Mouse (Mus musculus) spleen, postnatal 14 days (tissue): ENCODE measurements around the gene Olfr156.
A peak's percentile ranks its signal among the peaks of the same experiment; 100 is the strongest.
"Not testable (repeated sequence)": the region's sequence is repeated elsewhere in the genome, so short reads cannot be mapped to it uniquely, and the experiment has no call there.

Experiments used
- DNase-seq, 2 experiments: peaks; one replicate each; pipeline ENCODE4 v3.0.0; 2021 to 2022; ENCODE audit warnings: low spot score in 2 of 2

The Olfr156 gene

DNA sequence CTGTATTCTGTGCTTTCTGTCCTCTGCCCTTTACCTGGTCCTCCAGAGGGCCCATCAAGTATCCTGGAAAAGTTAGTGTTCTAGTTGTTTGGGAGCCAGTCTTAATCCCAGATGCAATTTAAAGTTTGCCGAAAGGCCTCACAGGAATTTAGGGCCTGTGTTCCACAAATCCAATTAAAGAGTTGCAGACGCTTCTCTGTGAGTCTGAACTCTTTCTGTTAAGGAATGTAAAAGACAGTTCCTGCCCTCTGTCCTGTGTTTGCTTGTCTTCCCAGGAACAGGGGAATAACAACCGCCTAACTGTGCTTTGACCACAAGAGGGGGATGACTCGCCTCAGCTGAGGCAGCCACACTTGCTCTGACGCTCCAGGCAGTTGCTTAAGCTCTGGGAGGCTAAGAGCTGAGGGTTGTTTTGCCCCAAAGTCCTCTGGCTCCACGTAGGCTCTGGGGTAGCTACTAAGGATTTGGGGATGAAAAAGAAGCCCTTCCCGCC lies at the start of gene Olfr156:
Gene Olfr156 (minus strand): TSS at position 51 of the 493 bp plus-strand sequence.
- no peak for DNase-seq

DNA sequence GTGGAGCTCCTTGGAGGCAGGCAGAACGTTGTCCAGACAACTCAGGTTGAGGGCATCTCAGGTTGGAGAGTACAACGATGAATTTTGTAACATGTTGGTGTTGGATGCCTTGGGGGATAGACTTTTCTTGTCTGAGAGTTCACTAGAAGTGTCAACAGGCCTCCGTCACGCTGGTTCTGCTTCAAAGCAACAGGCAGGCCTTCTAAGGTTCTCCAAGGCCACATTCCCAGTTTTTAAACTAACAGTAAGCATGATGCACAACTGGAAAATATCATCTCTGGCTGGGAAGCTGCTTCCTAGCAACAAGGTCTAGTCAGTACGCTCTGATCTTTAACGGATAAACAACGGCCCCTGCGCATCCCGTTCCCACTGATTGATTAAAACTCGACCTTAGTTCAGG lies 46.1 kb upstream of the Olfr156 start:
- DNase-seq = no peak

DNA sequence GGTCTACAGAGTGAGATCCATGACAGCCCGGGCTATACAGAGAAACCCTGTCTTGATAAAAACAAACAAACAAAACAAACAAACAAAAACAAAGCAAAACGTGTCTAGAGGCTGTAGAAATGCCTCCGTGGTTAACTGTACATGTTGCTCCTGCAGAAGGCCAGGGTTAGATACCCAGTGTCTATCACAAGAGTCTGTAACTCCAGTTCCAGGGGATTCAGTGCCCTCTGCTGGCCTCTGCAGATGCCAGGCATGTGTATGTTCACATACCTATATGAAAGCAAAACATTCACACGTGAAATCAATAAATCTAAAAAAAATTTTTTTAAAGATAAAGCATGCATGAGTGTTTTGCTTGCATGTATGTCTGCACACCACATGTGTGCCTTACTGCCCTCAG lies 39.6 kb upstream of the Olfr156 start:
- DNase-seq = no peak

DNA sequence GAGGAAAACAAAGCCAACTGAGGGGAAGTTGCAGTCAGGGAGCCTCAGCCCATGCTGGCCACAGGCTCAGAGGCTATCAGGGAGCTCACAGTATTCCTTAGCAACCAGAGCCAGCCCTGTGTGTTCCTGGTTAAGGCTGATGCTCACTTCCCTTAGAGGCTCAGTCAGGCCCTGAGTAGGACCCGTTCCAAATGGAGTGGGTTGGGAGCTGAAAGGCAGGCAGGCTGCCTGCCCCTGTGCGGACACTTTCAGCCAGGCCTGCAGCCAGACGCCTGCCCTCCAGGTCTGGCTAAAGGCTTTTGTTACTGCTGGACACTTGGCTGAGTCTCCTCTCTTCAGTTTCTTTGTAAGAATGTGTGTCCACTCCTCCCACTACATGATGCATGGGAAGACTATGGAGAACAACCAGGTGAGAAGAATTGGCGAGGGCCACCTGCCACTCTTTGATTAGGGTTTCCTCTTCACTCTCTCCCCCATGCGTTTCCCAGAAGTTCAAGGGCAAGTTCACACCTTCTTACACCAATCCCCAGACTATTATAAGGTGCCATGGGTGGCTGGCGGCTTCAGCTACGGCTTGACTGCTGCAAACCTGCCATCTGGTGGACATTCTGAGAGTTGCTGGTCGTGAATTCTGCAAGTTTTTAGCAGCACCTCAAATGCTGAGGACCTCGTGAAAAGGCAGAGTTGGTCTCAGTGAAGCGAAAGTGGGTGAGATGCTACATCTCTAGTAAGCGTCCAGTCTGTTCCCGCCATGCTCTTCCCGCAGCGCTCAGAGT lies 37.2 kb upstream of the Olfr156 start:
- peak in 1 of 2 experiments; percentile 32 for DNase-seq

DNA sequence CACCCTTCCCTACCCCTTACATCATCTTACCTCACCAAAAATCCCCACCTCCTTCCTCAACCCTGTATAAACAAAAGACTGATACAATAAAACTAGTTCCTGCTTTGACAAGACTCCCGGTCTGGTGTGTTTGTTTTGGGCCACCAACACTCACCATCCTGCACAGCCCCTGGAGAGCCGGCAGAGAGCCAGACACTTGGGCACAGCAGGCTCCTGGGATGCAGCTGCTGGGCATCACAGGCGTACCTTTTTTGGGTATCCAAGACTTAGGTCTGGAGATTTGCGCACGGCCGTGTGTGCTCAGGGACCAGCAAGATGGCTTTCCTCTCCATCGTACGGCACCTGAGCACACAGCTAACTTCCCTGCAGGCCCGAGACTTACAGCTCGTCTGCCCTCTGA lies 36.2 kb upstream of the Olfr156 start:
- no peak for DNase-seq

DNA sequence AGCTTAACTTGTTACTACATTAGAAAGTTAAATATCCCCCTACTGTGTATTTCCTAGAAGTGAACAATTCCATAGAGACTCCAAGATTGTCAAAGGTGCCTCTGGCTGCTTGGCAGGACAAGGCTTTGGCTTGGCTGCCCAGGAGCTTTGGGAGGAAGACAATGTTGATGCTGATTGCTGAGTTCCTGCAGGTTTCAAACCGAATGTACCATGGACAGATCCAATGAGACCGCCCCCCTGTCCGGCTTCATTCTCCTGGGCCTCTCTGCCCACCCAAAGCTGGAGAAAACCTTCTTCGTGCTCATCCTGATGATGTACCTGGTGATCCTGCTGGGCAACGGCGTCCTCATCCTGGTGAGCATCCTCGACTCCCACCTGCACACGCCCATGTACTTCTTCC lies 30.4 kb upstream of the Olfr156 start:
- no peak for DNase-seq

DNA sequence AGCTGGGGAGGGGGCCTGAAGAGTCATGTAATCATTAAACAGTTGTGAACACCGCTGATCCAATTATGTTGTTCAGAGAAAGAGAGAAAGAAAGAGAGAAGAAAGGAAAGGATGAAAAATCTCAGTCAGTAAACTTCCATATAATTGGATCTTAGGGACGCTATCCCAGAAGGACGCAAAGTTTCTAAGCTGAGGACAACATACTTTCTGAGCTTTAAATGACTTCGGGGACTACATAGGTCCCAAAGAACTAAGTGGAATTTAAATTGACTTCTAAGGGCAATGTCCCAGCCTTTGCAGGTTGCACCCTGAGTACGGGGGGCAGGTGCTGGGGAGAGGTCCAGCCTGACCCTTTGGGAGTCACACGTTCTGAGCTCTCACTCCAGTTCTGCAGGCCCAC lies 27.6 kb upstream of the Olfr156 start, which contains the start of gene Olfr155:
Gene Olfr155 (plus strand): TSS at position 301 of the 400 bp plus-strand sequence.
- no peak for DNase-seq

DNA sequence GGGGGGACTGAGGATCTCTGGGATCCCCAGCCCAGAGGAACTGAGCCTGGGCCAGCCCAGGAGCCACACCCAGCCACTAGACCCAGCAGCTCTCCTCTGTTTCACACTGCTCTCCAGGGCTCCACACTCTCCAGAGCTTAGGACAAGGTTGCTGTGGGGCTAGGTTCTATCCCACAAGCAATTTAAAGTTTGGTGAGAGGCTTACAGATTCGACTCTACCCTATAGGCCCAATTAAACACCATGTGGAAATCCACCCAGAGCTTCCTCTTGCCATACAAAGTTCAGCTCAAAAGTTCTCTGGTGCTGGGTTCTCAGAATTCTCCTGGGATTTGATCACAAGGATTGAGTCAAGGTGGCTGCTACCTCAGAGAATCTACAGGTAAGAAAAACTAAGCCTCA lies 16.4 kb upstream of the Olfr156 start, which contains the start of gene Olfr157:
Gene Olfr157 (minus strand): TSS at position 101 of the 400 bp plus-strand sequence.
- no peak for DNase-seq

DNA sequence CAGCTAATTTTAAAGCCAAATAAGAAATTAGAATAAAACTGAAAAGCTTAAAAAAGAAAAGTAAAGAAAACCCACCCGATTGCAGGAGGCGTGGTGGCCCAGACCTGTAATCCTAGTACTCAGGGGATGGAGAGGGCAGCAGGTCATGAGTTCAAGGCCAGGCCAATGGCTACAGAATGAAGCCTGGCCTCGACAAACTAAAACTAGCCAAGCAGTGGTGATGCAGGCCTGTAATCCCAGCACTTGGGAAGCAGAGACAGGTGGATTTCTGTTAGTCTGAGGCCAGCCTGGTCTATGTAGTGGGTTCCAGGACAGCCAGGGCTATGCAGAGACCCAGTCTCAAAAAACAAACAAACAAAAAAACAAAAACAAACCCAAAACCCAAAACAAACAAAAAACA lies 14.6 kb upstream of the Olfr156 start:
- DNase-seq = no peak

DNA sequence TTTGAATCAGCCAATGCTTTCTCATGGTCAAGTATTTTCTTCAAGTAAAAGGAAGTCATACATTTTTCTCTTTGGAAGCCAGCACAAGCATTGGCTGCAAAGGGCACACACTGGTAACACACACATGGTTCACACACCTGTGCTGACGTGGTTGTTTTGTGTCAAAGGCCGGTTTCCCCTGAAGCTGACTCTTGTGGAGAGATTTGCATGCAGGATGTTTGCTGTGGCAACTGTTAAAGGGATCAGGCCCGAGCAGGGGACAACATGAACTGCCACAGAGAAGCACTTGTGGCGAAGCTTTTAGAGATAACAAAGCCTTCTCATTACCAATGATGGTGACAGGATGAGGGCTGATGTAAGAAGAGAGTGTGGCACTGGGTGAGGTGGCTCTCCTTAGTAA lies 11.1 kb upstream of the Olfr156 start:
- DNase-seq = no peak

DNA sequence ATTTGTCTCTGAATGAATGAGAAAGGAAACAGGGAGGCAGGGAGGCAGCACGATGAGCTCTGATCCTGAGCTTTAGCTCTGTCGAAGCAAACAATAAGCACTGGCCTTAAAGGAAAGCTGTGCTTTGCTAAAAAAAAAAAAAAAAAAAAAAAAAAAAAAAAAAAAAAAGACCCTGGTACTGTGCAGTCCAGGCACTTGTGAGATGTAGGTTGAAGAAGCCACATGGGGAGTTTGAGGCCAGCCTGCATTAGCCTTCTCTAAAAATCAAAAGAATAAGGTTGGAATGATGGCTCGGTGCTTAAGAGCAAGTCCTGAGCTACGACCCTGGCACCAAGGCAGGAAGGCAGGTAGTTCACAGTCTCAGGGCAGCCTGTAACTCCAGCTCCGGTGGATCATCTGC lies 10.1 kb upstream of the Olfr156 start:
- no peak for DNase-seq

DNA sequence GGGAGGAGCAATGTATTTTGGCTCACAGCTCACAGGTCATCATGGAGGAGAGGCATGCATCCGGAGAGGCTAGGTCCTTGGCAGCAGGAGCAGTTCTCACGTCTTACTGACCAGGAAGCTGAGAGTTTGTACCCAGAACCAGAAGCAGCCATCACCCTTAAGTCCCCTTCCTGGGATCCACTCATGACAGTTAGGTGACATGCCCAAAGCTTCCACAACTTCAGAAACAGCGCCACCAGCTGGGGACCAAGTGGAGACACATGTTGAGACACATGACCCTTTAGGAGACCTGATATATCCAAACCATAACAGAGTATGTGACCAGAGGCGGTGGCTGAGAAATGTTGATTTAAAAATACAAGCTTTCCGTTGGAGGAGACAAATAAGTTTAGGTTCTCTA lies 8.3 kb upstream of the Olfr156 start:
- DNase-seq = no peak

DNA sequence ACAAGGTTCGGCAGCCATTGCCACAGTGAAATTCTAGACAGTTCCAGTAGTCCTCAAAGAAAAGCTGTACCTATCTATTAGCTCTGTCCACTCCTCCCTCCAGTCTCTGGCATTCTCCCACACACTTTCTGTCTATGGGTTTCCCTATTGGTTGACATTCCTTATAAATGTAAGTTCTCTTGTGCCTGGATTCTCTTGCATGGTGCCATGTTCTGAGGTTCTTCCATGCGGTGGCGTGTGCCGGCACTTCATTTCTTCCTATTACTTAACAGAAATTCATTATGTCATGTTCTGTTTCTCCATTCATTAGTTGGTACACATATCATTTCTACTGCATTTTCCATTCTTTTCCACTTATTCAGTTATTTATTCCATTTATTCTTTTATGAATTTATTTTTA lies 5.1 kb upstream of the Olfr156 start:
- no peak for DNase-seq

DNA sequence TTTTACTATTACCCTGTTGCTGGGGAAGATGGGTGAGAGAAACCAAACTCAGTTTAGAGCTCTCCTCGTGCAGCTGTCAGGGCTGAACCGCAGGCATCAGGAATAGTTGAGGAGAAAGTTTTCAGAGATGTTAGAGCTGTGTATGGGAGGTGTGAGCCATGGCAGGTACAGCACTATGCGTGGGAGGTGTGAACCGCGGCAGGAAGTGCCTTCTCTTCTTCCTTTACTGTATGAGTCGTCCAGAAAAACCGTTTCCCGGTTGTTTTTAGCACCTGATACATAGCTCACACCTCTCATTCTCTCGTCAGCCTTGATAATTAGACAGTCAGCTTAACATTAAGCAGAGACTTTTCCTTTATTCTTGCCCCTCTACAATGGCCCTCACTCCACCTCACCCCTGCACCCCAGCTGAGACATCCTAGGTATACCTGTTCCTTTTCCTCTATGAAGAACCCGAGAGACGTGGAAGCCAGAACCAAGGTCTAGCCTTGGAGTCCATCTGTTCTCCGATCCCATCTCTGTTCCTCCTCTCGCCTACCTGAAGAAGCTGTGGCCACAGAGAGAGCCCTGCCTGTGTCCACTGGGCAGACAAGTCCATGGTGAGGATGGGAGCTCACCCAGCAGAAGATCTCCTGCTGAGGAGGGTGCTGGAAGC lies 672 bp downstream of the Olfr156 start:
- no peak for DNase-seq

DNA sequence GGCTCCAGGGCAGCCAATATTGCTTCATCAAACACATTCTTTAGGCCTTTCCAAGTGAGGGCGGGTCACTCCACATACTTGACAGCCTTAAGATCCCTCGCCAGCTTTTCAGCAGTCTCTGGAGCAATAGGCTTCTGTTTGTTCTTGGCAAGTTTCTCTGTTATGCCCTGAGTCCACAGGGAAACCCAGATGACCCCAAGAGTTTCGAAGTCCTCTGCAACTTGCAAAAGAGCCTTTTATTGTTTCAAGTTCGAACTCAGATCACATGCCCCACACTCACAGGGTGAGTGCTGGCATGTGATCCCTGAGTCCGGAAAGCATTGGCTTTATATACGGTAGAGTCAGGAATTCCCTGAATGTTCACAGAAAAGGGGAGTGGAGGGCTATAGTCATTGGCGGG lies 24.8 kb downstream of the Olfr156 start:
- no peak for DNase-seq

DNA sequence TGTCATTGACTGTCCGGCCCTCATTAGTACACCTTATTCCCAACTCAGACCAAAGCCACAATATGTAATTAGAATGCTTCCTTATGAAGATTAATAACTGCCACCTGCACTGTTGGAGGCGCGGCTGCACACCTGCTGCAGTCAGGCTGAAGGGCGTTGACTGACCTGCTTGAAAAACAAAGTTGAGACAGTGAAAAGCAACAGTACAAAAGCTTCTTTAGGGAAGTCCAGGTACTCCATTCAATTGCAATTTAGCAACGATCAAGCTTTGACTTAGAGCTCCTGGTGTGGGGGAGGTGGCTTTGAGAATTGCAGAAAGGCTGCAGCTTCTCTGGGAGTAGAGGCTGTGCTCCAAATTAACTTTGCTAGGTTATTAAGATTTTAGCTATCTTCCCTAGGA lies 27.9 kb downstream of the Olfr156 start:
- DNase-seq = not testable (repeated sequence)

DNA sequence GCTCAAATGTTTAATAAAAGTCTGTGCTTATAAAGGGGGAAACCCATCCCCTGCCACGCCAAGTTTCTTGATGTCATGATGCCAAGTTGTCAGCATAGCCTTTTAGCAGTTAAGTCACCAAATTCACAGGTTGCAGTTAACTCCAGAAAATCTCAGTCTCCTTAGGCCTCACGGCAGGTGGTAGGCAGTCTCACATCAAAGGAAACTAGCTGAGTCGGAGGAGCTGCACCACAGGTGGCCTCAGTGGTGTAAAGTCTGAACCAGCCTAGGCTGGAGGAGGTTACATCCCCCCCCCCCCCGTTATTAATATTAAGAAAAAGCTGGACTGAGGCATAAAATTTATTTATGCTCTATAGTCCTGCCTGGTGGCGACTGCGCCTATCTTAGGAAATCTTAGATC lies 28.4 kb downstream of the Olfr156 start:
- DNase-seq = no peak

DNA sequence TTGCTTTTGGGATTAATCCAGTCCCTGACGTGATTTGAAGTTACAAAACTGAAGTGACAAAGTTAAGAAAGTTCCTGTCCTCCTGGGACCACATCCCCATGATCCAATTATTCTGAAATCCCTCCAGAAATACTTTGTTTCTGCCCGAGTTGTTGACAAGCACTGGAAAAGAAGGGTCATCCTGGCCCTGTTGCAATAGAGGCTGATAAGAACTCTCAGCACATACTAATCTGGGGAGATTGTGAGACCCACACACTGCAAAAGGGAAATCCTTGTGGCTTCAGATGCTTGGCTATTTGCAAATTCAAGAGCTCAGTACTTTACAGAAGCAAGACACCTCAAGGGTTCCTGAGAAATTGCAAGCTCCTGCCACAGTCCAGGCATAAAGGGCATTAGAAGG lies 51.4 kb downstream of the Olfr156 start:
- DNase-seq = no peak

DNA sequence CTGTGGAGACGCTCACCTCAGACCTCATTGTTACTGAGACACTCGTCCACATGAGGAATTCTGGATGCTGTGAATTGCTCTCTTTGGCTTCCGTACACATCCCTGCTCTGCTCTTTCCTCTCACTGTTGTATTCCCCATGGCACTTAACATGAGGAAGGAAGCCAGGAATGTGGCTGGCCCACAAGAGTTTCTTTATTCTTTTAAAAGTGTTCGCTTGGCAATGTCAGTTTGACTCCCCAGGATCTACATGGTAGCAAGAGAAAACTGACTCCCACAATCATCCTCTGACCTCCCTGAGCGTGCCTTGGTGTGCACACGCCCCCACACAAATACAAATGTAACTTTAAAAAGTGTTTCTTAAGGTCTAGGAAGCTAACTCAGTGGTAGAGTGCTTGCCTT lies 52.1 kb downstream of the Olfr156 start:
- DNase-seq = no peak

DNA sequence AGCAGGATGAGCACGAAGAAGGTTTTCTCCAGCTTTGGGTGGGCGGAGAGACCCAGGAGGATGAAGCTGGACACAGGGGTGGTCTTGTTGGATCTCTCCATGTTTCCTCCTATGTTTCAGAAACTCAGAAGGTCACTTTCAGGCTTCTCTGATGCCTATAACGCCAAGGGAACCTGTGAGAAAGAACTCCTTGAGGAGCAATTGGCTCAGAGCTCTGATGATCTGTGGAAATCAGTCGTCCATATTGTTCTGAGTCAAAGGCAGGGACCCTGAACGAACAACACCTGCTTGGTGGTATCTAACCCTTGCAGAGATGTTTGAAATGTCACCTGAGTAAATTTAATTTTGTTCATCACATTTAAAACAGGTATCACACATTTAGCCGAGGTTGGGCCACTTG lies 52.8 kb downstream of the Olfr156 start, which contains the start of gene Olfr159:
Gene Olfr159 (minus strand): TSS at position 101 of the 400 bp plus-strand sequence.
- no peak for DNase-seq
